Mouse (Mus musculus) cortical plate, adult 2 months (tissue): ENCODE measurements around the gene Qrfp. TPM values are rescaled to one million over a fixed set of nuclear protein-coding genes. Genes with fewer than 3 reads are reported as not detected.

Source experiments
- H3K27ac ChIP-seq: fragments of 200-500 bp; 2 replicates; pipeline ENCODE4 v1.5.1; 2012; ENCODE audit warnings: low read length, control low read depth, inconsistent platforms; ENCODE audit not compliant: insufficient read depth
- H3K4me1 ChIP-seq: fragments of 200-500 bp; 2 replicates; pipeline ENCODE4 v1.6.1; 2011; ENCODE audit warnings: low read length; ENCODE audit not compliant: control insufficient read depth, insufficient read depth
- H3K4me3 ChIP-seq: fragments of 200-500 bp; 2 replicates; pipeline ENCODE4 v1.5.1; 2011; ENCODE audit warnings: mild to moderate bottlenecking, low read length, control low read depth; ENCODE audit not compliant: insufficient read depth
- CTCF ChIP-seq: fragments of 200-500 bp; IDR thresholded peaks from 2 replicates; pipeline ENCODE4 v1.5.1; 2011; ENCODE audit warnings: mild to moderate bottlenecking, control low read depth, low read length; ENCODE audit not compliant: insufficient read depth; ENCODE audit errors: extremely low read depth
- POLR2A ChIP-seq: fragments of 200-500 bp; IDR thresholded peaks from 2 replicates; pipeline ENCODE4 v1.6.1; 2011; ENCODE audit warnings: mild to moderate bottlenecking, low read length, control low read depth; ENCODE audit not compliant: insufficient read depth; ENCODE audit errors: extremely low read depth
- polyA plus RNA-seq: library from polyadenylated mRNA; depleted of rRNA; stranded (reverse); fragments of >200 nt; gene quantifications from 2 replicates; pipeline ENCODE4 v1.2.3, GENCODE M21; 2012; rRNA removed

Qrfp gene
- polyA plus RNA-seq, 1 experiment = not detected

GRCm38 (mm10) chr2:31760486-31760885 is 49.9 kb downstream of the Qrfp start:
- peak overlapping the region; percentile 86 for H3K27ac ChIP-seq
- H3K4me1 ChIP-seq = no peaks in the 10 kb centered on the region
- TF ChIP-seq CTCF (no peak), POLR2A (no peak)
- peak overlapping the region; percentile 49 for H3K4me3 ChIP-seq

DNA sequence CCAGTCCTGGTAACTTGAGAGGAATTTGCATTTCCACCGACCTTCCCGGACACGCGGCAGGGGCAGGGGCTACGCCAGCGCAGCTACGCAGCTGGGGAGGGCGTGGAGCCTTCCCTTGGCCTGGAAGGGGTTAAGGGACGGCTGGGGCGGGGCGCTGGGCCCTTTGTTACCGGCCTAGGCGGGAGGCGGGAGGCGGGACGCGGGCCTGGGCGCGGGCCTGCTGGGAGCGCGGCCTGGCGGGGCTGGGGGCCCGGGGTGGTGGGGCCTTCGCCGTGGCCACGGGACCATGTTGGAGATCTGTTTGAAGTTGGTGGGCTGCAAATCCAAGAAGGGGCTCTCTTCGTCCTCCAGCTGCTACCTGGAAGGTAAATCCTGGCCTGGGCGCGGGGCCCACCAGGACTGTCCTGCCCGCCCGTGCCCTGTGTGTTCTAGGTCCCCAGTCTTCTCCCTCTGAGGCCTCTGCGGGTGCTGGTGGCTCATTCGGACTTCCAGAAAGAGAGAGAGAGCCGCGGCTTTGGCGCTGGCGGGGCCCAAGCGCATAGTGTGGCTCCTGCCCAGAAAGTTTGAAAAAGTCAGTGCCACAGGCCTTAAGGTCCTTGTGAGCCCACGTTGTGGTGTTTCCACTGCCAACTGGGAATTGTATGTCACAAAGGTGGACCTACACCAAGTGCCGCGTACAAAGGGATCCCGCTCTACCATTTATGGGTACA is 50.5 kb downstream of the Qrfp start:
- TF ChIP-seq POLR2A (no peak), CTCF (no peak)
- H3K27ac ChIP-seq = peak overlapping the region; percentile 86
- no peaks in the 10 kb centered on the region for H3K4me1 ChIP-seq

DNA sequence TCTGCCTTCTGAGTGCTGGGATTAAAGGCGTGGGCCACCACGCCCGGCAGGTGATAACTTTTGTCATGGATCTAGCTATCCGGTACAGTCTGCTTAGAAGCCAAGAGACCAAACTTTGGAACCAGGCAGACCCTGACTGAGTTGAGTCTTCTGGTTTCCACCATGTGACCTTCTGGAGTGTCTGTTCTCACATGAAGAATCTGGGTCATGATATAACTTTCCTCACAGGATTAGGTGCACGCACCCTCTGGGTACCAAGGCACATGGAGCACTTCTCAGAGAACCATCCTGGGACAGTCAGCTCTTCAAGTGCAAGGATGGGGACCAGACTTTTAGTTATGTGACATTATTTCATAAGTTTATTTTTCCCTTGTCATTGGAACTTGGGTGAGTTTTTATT is 51.4 kb downstream of the Qrfp start:
- Histone ChIP-seq H3K4me1 (no peaks in the 10 kb centered on the region), H3K4me3 (no peak overlapping the region; the same call in 1 of the 2 replicates), H3K27ac (no peak overlapping the region)
- TF ChIP-seq POLR2A (no peak), CTCF (no peak)

More for the DNA sequence above, 50.5 kb downstream of the Qrfp start:
- H3K4me3 ChIP-seq = peak overlapping the region; percentile 49

- Histone ChIP-seq H3K27ac (no peak overlapping the region), H3K4me1 (no peaks in the 10 kb centered on the region), H3K4me3 (no peak overlapping the region)
- no peak for TF ChIP-seq CTCF
- TF ChIP-seq POLR2A = no peak
Observed at GRCm38 (mm10) chr2:31757472-31757871, 52.9 kb downstream of the Qrfp start.

Other genes with a start within 250 kb of the Qrfp start
- 35.1 and 39.2 TPM in 2 replicates for gene Fubp3, start 237.9 kb downstream of the Qrfp start, polyA plus RNA-seq
- 0.17 TPM in 2 replicates for gene Prdm12, start 170.5 kb downstream of the Qrfp start, polyA plus RNA-seq
- 24.4 and 27.3 TPM in 2 replicates for gene Exosc2, start 139.9 kb downstream of the Qrfp start, polyA plus RNA-seq
- gene Abl1, start 122.2 kb downstream of the Qrfp start, polyA plus RNA-seq = 38.4 and 39.9 TPM in 2 replicates
- 4.9 and 11.4 TPM in 2 replicates for gene Fibcd1, start 35.4 kb upstream of the Qrfp start, polyA plus RNA-seq
- gene Lamc3, start 76.7 kb upstream of the Qrfp start, polyA plus RNA-seq = 3.9 and 4.3 TPM in 2 replicates
- gene Aif1l, start 139.6 kb upstream of the Qrfp start, polyA plus RNA-seq = 7.5 and 10.1 TPM in 2 replicates
- 34.1 and 41.9 TPM in 2 replicates for gene Nup214, start 163.9 kb upstream of the Qrfp start, polyA plus RNA-seq